Mouse (Mus musculus): Measurements from ENCODE around the gene Capn9. TPM values are rescaled to one million over a fixed set of nuclear protein-coding genes. Genes with fewer than 3 reads are reported as not detected.

Gene Capn9
- polyA plus RNA-seq, 1 experiment from 2014 or later = not detected

- H3K9me3 ChIP-seq (ENCODE audit: control insufficient read depth, low read length) = no peaks in the 10 kb centered on the region
- ATAC-seq (ENCODE audit: insufficient read depth, low FRiP score, low TSS enrichment) = no peak
- no peak overlapping the region for H3K27ac ChIP-seq (ENCODE audit: low read depth, low read length)
- H3K4me3 ChIP-seq (ENCODE audit: low read depth, low read length) = no peak overlapping the region
- DNase-seq (ENCODE audit: low spot score) = no peak
- no peak overlapping the region for H3K4me2 ChIP-seq (ENCODE audit: low read depth)
- no peak overlapping the region for H3K9ac ChIP-seq (ENCODE audit: low read length)
- 0 out of 2 replicates have a peak, but pooled peaks cover 7% of the 10 kb centered on the region for H3K4me1 ChIP-seq (ENCODE audit: control insufficient read depth, insufficient read depth, low read length)
- no peaks in the 10 kb centered on the region for H3K27me3 ChIP-seq (ENCODE audit: control insufficient read depth, insufficient read depth, low read length)
- 0 out of 2 replicates have a peak, but pooled peaks cover 4% of the 10 kb centered on the region for H3K36me3 ChIP-seq (ENCODE audit: control insufficient read depth, insufficient read depth, low read length)
- WGBS = 97% methylated on average over 8 of the region's 8 CpGs
Measured at GRCm38 (mm10) chr8:124641599-124641998, 65.7 kb downstream of the Capn9 start.

DNA sequence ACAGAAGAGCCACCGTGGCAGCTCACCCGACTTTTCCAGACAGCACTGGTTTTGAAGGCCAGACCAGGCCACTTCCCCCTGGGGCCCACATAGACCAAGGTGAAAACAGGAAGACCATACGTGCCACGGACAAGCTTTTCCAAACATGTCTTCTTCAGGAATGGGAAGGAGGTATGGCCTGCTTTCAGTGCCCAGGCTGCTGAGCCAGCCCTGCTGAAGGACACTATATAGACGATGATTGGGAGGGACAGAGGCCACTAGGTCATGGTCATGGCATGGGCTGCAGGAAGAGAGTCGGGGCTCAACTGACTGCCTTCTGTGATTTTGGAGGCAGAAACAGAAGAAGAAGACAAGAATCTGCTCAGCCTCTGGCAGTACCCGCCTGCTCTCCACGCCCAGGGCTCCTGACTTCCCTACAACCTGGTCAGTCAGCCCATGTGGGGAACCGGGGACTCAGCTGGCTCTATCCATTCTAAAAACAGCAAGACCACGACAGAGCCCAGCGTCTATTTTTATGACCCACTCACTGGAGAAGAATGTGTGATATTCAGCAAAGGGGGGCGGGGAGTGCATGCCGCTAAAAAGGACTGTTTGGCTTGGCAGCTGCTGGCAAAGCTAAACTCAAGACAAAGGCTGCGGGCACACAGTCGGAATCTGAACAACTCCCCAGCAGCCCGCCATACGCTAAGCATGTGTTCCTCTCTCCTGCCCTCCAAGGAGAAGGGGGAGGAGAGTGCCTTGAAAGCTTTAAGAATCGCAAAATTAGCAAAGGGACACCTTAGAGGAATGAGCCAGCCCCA, 67.8 kb downstream of the Capn9 start:
- no peaks in the 10 kb centered on the region for H3K27me3 ChIP-seq (ENCODE audit: control insufficient read depth, insufficient read depth, low read length)
- 0 out of 2 replicates have a peak, but pooled peaks cover 7% of the 10 kb centered on the region for H3K4me1 ChIP-seq (ENCODE audit: control insufficient read depth, insufficient read depth, low read length)
- 0 out of 2 replicates have a peak, but pooled peaks cover 2% of the 10 kb centered on the region for H3K36me3 ChIP-seq (ENCODE audit: control insufficient read depth, insufficient read depth, low read length)
- peak; percentile 35 for DNase-seq (ENCODE audit: low spot score)
- 61% methylated on average over 18 of the region's 18 CpGs for WGBS
- H3K4me2 ChIP-seq (ENCODE audit: low read depth) = no peak overlapping the region
- H3K9ac ChIP-seq (ENCODE audit: low read length) = peak overlapping the region; percentile 31
- no peaks in the 10 kb centered on the region for H3K9me3 ChIP-seq (ENCODE audit: control insufficient read depth, low read length)
- no peak for ATAC-seq (ENCODE audit: insufficient read depth, low FRiP score, low TSS enrichment)
- H3K4me3 ChIP-seq (ENCODE audit: low read depth, low read length) = no peak overlapping the region
- H3K27ac ChIP-seq (ENCODE audit: low read depth, low read length) = peak overlapping the region; percentile 35; the same call in 1 of the 2 replicates

DNA sequence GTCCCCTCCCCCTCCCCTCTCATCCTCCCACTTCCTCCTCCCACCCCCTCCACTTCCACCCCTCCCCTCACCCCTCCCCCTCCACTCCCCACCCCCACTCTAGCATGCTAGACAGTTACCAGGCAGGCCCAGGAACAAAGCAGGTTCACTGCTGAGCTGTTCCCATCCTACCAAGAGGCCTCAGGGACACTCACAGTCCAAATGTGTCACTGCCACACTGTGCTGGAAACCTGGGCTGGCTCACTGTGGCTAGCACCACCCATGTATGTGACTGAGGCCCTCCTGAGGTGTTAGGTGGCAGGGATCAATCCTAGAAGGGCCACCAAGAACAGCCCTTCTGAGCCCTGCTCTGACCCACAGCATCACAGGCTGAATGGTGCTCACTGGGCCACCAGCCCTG, 72.4 kb downstream of the Capn9 start:
- H3K9me3 ChIP-seq (ENCODE audit: control insufficient read depth, low read length) = no peaks in the 10 kb centered on the region
- no peak for ATAC-seq (ENCODE audit: insufficient read depth, low FRiP score, low TSS enrichment)
- no peak overlapping the region for H3K9ac ChIP-seq (ENCODE audit: low read length)
- H3K4me1 ChIP-seq (ENCODE audit: control insufficient read depth, insufficient read depth, low read length) = 0 out of 2 replicates have a peak, but pooled peaks cover 7% of the 10 kb centered on the region
- DNase-seq (ENCODE audit: low spot score) = no peak
- H3K4me2 ChIP-seq (ENCODE audit: low read depth) = no peak overlapping the region
- no peaks in the 10 kb centered on the region for H3K27me3 ChIP-seq (ENCODE audit: control insufficient read depth, insufficient read depth, low read length)
- H3K36me3 ChIP-seq (ENCODE audit: control insufficient read depth, insufficient read depth, low read length) = no peaks in the 10 kb centered on the region
- no peak overlapping the region for H3K4me3 ChIP-seq (ENCODE audit: low read depth, low read length)
- no peak overlapping the region for H3K27ac ChIP-seq (ENCODE audit: low read depth, low read length)

DNA sequence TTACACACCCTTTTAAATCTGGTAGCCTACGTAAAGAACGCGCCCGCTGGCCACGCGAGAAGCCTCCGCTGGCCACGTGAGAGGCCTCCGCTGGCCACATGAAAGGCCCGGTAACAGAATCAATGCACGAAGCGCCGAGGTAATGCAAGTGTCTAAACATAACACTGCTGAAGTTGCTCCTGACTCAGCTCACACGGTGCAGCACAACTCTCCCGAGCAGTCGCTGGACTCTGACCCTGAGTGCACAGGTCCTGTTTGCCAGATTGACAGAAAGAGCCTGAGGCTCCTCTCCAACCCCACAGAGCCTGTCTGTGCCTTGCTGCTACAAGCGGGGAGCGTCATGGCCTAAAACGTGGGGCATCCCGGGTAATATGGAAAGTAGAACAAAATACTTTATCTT, 75.9 kb downstream of the Capn9 start:
- no peaks in the 10 kb centered on the region for H3K36me3 ChIP-seq (ENCODE audit: control insufficient read depth, insufficient read depth, low read length)
- WGBS = 91% methylated on average over 20 of the region's 20 CpGs
- no peak overlapping the region for H3K9ac ChIP-seq (ENCODE audit: low read length)
- H3K4me1 ChIP-seq (ENCODE audit: control insufficient read depth, insufficient read depth, low read length) = no peaks in the 10 kb centered on the region
- H3K27me3 ChIP-seq (ENCODE audit: control insufficient read depth, insufficient read depth, low read length) = no peaks in the 10 kb centered on the region
- H3K4me2 ChIP-seq (ENCODE audit: low read depth) = no peak overlapping the region
- DNase-seq (ENCODE audit: low spot score) (no peak), ATAC-seq (ENCODE audit: insufficient read depth, low FRiP score, low TSS enrichment) (no peak)
- no peaks in the 10 kb centered on the region for H3K9me3 ChIP-seq (ENCODE audit: control insufficient read depth, low read length)
- H3K27ac ChIP-seq (ENCODE audit: low read depth, low read length) = no peak overlapping the region
- no peak overlapping the region for H3K4me3 ChIP-seq (ENCODE audit: low read depth, low read length)

DNA sequence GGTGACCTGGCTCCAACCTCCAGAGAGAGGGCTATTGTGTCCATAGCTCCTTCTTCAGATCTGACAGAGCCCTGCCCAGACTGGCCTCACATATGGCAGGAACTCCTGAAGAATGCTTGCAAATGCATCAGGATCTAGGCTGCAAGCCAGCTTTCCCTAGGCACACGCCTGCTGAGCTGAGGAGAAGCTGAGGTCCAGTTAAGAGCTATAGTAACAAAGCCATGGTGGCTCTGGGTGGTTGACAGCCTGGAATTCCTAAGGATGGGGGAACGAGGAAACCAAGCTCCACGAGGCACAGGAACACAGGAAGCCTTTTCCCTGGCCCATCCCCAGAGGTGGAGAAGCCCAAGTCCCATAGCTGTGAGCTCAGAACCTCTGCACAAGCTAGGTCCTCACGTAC, 76.6 kb downstream of the Capn9 start:
- ATAC-seq (ENCODE audit: insufficient read depth, low FRiP score, low TSS enrichment) (no peak), DNase-seq (ENCODE audit: low spot score) (no peak)
- Histone ChIP-seq H3K27ac (ENCODE audit: low read depth, low read length) (no peak overlapping the region), H3K4me2 (ENCODE audit: low read depth) (no peak overlapping the region), H3K4me3 (ENCODE audit: low read depth, low read length) (no peak overlapping the region), H3K27me3 (ENCODE audit: control insufficient read depth, insufficient read depth, low read length) (no peaks in the 10 kb centered on the region), H3K9me3 (ENCODE audit: control insufficient read depth, low read length) (no peaks in the 10 kb centered on the region), H3K36me3 (ENCODE audit: control insufficient read depth, insufficient read depth, low read length) (no peaks in the 10 kb centered on the region), H3K9ac (ENCODE audit: low read length) (no peak overlapping the region), H3K4me1 (ENCODE audit: control insufficient read depth, insufficient read depth, low read length) (no peaks in the 10 kb centered on the region)
- 36% methylated on average over 4 of the region's 4 CpGs for WGBS

- H3K27me3 ChIP-seq (ENCODE audit: control insufficient read depth, insufficient read depth, low read length) = no peaks in the 10 kb centered on the region
- H3K4me3 ChIP-seq (ENCODE audit: low read depth, low read length) = no peak overlapping the region
- DNase-seq (ENCODE audit: low spot score) = no peak
- no peaks in the 10 kb centered on the region for H3K36me3 ChIP-seq (ENCODE audit: control insufficient read depth, insufficient read depth, low read length)
- H3K4me2 ChIP-seq (ENCODE audit: low read depth) = no peak overlapping the region
- H3K9me3 ChIP-seq (ENCODE audit: control insufficient read depth, low read length) = no peaks in the 10 kb centered on the region
- H3K4me1 ChIP-seq (ENCODE audit: control insufficient read depth, insufficient read depth, low read length) = no peaks in the 10 kb centered on the region; the same call in 1 of the 2 replicates
- no peak overlapping the region for H3K27ac ChIP-seq (ENCODE audit: low read depth, low read length)
- no peak overlapping the region for H3K9ac ChIP-seq (ENCODE audit: low read length)
- WGBS = 65% methylated on average over 28 of the region's 28 CpGs
- no peak for ATAC-seq (ENCODE audit: insufficient read depth, low FRiP score, low TSS enrichment)
Measured at GRCm38 (mm10) chr8:124653568-124654475, 77.9 kb downstream of the Capn9 start.

- Histone ChIP-seq H3K4me2 (ENCODE audit: low read depth) (no peak overlapping the region), H3K4me3 (ENCODE audit: low read depth, low read length) (no peak overlapping the region), H3K9me3 (ENCODE audit: control insufficient read depth, low read length) (no peaks in the 10 kb centered on the region), H3K27ac (ENCODE audit: low read depth, low read length) (no peak overlapping the region), H3K27me3 (ENCODE audit: control insufficient read depth, insufficient read depth, low read length) (no peaks in the 10 kb centered on the region), H3K4me1 (ENCODE audit: control insufficient read depth, insufficient read depth, low read length) (peaks cover 12% of the 10 kb centered on the region; the same call in 1 of the 2 replicates), H3K9ac (ENCODE audit: low read length) (no peak overlapping the region), H3K36me3 (ENCODE audit: control insufficient read depth, insufficient read depth, low read length) (no peaks in the 10 kb centered on the region)
- ATAC-seq (ENCODE audit: insufficient read depth, low FRiP score, low TSS enrichment) (no peak), DNase-seq (ENCODE audit: low spot score) (no peak)
- 91% methylated on average over 7 of the region's 7 CpGs for WGBS
Measured at GRCm38 (mm10) chr8:124657961-124658360, 82.0 kb downstream of the Capn9 start.

GRCm38 (mm10) chr8:124658415-124658814, 82.5 kb downstream of the Capn9 start:
- no peak overlapping the region for H3K27ac ChIP-seq (ENCODE audit: low read depth, low read length)
- ATAC-seq (ENCODE audit: insufficient read depth, low FRiP score, low TSS enrichment) = no peak
- no peak overlapping the region for H3K4me2 ChIP-seq (ENCODE audit: low read depth)

More at GRCm38 (mm10) chr8:124658415-124658814, 82.5 kb downstream of the Capn9 start:
- H3K4me3 ChIP-seq (ENCODE audit: low read depth, low read length) = no peak overlapping the region
- no peaks in the 10 kb centered on the region for H3K27me3 ChIP-seq (ENCODE audit: control insufficient read depth, insufficient read depth, low read length)
- H3K4me1 ChIP-seq (ENCODE audit: control insufficient read depth, insufficient read depth, low read length) = peaks cover 12% of the 10 kb centered on the region; the same call in 1 of the 2 replicates
- H3K9me3 ChIP-seq (ENCODE audit: control insufficient read depth, low read length) = no peaks in the 10 kb centered on the region
- H3K36me3 ChIP-seq (ENCODE audit: control insufficient read depth, insufficient read depth, low read length) = no peaks in the 10 kb centered on the region
- H3K9ac ChIP-seq (ENCODE audit: low read length) = no peak overlapping the region
- DNase-seq (ENCODE audit: low spot score) = peak; percentile 32
- 50% methylated on average over 2 of the region's 2 CpGs for WGBS

All from neural tube, embryonic 11.5 days (tissue).